Mouse (Mus musculus): Measurements from ENCODE around the gene Grn. TPM values are rescaled to one million over a fixed set of nuclear protein-coding genes. Genes with fewer than 3 reads are reported as not detected.

The Grn gene
- total RNA-seq, 2 experiments from 2014 or later: 189 to 192 TPM

GRCm38 (mm10) chr11:102418887-102419286 is 11.2 kb upstream of the Grn start:
- no peak for DNase-seq
- intact Hi-C loops (cut with DNase I): no loop called here

DNA sequence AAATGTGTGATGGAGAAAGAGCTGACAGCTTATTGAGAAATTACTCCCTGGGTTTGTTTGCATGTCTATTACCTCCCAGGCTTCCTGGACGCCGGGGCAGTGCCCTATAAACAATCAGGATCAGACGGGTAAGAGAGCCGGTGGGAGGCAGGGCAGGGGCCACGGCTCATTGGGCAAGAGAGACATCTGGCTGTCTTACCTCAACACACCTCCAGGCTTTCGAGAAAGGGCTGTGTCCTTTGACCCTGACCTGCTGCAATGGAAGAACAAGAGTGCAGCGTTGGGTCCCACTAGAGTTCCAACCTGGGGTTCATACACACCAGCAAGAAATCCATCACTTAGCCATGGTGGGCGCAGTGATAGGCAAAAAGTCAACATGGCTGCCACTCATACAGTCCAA is 8.6 kb upstream of the Grn start:
- DNase-seq: no peak
- intact Hi-C loops (cut with DNase I): no loop called here

DNA sequence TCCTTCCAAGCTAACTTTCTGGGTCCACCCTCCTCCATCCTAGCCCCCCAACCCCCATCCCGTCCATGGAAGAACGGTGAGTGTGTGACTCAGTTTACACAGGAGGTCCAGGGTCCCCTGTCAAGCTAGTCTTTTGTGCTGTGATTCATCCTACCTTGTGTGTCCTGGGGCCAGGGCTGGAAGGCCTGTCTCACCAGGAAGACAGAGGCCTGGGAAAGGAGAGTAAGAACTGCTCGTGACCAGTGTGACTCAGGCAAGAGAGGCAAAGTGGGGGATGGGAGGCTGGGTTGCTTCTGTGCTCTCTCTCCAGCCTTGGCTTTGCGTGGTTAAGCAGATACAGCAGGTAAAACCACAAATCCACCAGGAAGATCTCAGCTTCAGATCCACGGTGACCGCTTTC is 5.4 kb upstream of the Grn start:
- intact Hi-C loops (cut with DNase I): no loop called here
- DNase-seq: no peak

DNA sequence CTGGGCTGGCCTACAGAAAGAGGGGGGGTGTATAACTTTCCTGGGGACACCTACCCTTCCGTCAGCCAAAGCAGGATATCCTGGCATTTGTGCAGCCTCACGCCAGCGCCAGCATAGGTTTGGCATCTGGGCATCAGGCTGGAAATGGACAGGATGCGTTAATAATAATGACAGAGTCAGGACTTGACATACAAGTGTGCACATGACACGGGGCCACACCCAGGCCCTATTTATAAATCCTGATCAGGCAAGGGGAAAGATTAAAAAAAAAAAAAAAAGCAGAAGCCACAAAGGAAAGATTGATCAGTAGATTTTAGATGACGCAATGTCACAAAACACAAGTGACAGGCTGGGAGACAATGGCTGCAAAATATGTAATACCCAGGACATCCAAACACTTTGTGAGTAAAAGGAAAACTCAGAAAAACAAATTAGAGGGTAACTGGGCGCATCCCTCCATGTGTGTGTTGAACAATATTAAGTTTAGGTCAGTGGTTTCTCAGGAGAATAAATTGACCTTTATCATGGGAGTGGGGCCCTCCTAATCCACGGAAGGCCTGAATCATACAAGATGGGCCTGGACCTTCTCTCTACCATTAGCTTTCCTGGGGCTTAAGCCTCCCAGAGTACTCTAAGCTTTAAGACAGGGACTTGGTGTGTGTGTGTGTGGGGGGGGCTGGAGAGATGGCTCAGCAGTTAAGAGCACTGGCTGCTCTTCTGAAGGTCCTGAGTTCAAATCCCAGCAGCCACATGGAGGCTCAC is 4.4 kb upstream of the Grn start:
- no peak for DNase-seq
- intact Hi-C loops (cut with DNase I): no loop called here

DNA sequence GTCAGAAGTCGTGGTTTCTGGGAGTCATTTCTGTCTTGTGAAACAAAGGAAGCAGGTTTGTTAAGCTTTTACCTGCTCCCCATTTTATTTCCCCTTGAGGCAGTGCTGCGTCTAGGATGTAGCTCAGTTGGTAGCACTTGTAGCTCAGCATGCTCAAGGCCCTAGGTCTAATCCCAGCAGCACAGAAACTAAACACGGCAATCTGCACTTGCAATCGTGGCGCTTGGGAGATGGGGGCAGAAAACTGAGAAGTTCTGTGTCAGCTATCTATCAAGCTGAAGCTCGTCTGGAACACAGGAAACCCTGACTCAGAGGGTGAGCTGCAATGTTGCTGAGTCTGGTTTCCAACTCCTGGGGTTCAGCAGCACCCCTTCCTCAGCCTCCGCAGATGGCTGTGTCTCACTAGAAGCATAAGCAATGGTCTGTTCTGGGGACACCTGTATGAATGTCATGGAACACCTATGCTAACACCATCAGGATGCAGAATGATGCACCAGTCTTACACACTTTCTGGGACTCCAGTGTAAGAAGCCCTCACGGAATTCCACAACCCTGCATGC is 1.1 kb upstream of the Grn start:
- DNase-seq: no peak
- intact Hi-C loops (cut with DNase I): loop anchor here (2.0 kb wide), 1 partner anchor 14 kb away; no protein-coding TSS in a partner anchor

DNA sequence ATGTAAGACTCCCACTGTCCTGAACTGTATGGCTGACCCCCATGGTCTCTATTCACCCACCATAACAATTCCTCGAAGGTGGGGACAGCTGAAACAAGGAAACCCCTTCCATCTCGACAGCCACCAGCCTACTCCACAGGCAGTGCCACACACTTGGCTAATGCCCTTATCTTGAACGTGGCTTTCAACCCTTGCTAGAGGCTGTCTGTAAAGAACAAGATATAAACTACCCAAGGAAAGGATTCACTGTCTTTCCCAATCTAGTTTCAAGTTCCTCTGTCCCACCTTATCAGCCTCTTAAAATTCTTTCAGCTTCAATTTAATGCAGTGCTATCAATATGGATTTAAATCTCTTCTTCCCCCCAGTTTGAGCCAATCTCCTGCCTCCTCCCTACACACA is 564 bp upstream of the Grn start:
- intact Hi-C loops (cut with DNase I): loop anchor here (2.0 kb wide), 1 partner anchor 15 kb away; no protein-coding TSS in a partner anchor
- DNase-seq: no peak

DNA sequence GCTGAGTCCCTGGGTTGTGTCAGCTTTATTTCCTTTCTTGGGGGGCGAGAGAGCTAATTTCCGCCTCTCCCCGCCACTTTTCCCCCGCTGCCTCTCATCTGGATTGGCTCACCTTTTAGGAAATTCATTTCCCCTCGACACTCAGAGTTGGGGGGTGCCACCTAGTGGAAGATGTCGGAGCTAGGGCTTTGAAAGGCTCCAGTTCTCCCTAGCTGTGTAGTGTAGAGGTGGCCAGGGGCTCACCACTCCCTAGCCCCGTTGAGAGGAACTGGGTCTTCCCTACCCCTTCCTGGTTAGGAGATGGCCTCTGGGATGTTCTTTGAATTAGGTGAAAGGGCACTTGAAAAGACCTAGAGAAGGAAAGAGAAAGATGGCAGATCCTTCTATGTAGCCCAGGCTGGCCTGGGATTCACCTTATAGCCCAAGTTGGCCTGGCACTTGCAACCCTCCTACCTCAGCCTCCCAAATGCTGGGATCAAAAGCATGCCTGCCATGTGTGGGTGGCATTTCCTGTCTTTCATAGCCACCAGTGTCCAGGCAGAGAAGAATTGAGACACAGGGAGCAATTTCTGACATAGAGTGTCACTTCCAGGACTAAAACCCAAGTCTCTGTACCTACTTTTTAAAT is 1.0 kb downstream of the Grn start:
- DNase-seq: peak; percentile 90 to 91
- intact Hi-C loops (cut with DNase I): loop anchor here (2.0 kb wide), 1 partner anchor 122 kb away; no protein-coding TSS in a partner anchor

DNA sequence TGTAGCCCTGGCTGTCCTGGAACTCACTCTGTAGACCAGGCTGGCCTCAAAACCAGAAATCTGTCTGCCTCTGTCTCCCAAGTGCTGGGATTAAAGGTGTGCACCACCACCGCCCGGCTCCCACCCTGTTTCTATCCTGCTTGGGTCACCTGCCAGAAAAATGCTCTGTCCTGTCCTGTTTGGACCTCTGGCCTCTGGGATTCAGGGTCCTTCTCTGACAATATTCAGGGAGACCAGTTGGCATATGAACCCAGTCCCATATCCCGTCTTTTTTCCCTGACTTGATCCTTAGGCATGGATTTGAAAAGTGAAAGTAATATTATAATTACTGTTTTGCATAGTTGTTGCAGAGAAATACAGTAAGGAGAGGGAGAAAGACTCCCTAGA is 1.6 kb downstream of the Grn start:
- no peak for DNase-seq
- intact Hi-C loops (cut with DNase I): loop anchor here (2.0 kb wide), 1 partner anchor 123 kb away; no protein-coding TSS in a partner anchor

DNA sequence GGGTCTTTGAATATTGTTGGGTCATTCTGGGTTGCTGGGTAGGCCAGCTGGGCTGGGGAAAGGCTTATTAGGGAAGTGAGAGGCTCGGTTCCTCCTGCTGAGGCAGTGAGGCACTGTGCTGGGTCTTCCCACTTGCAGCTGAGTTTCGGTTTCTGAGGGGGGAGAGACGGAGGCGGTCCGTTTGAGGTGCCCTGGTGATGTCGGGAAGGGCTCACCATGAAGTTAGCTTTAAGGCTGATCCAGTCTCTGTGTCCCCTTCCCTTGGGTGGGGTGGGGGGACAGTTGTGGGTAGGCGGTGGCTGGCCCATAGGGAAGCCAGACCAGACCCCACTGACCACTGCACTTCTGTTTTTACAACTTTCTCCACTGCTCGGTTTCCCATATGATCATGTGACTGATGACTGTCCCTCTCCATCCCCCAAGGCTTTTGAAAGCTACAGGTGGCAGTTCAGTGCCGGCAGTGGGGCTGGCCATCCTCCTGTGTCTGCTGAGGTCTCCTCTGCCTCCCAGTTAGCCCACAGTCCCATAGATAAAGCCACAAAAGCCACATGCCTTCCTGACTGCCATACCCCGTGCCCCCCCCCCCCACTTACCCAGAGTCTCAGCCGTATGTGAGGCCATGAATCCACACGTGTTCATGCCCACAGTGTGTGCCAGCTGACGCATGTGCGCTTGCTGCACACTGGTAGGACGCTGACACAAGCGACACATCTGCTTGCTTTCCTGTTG is 2.2 kb downstream of the Grn start:
- intact Hi-C loops (cut with DNase I): no loop called here
- DNase-seq: peak in 1 of 2 experiments; percentile 32

DNA sequence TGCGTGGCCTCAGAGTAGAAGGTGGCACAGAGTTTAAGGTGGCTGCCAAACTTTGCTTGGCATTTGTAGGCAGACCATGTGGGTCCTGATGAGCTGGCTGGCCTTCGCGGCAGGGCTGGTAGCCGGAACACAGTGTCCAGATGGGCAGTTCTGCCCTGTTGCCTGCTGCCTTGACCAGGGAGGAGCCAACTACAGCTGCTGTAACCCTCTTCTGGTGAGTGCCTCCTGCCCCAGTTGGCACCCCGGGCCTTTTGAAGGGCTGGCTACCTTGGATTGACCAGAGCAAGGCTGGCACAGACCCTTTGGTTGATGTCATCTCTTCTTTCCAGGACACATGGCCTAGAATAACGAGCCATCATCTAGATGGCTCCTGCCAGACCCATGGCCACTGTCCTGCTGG is 2.8 kb downstream of the Grn start:
- intact Hi-C loops (cut with DNase I): no loop called here

GRCm38 (mm10) chr11:102433866-102434265 is 3.8 kb downstream of the Grn start:
- intact Hi-C loops (cut with DNase I): no loop called here
- DNase-seq: no peak

More for the DNA sequence above, 2.8 kb downstream of the Grn start:
- DNase-seq: peak; percentile 87 to 91

GRCm38 (mm10) chr11:102434406-102434805 is 4.3 kb downstream of the Grn start:
- intact Hi-C loops (cut with DNase I): no loop called here
- peak; percentile 92 to 95 for DNase-seq

DNA sequence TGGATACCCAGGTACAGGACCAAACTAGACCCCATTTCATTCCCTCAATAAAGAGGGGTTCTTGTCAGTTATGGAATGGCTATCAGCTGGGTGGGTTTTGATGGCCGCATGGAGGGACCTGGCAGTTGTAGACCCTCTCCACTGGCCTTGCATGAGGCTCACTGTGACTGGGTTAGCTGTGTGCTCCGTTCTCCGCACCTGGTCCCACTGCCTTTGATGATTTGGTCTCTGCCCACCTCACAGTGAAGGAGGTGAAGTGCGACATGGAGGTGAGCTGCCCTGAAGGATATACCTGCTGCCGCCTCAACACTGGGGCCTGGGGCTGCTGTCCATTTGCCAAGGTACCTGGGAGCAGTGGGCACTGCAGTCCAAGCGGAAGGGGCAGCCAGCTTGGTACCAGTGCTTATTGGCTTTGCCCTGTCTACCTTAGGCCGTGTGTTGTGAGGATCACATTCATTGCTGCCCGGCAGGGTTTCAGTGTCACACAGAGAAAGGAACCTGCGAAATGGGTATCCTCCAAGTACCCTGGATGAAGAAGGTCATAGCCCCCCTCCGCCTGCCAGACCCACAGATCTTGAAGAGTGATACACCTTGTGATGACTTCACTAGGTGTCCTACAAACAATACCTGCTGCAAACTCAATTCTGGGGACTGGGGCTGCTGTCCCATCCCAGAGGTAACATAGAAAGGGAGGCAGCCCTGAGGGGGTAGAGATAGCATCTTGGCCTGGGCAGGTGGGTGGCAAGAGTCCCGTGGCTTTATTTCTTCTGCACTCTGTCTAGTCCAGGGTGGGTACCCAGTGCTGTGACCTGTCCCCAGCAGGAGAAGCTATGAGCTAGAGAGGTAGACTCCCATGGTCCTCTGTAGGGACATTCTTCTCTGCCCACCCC is 4.9 kb downstream of the Grn start:
- no peak for DNase-seq
- intact Hi-C loops (cut with DNase I): no loop called here

DNA sequence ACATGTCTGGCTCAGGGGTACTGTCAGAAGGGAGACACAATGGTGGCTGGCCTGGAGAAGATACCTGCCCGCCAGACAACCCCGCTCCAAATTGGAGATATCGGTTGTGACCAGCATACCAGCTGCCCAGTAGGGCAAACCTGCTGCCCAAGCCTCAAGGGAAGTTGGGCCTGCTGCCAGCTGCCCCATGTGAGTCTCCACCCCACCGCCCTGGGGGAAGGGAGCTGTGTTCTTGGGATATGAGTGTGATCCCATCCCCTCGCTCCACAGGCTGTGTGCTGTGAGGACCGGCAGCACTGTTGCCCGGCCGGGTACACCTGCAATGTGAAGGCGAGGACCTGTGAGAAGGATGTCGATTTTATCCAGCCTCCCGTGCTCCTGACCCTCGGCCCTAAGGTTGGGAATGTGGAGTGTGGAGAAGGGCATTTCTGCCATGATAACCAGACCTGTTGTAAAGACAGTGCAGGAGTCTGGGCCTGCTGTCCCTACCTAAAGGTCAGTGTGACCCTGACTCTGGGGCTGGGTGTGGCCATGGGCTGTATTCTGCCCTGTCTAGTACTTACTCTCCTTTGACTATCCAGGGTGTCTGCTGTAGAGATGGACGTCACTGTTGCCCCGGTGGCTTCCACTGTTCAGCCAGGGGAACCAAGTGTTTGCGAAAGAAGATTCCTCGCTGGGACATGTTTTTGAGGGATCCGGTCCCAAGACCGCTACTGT is 5.8 kb downstream of the Grn start:
- peak; percentile 70 to 79 for DNase-seq
- intact Hi-C loops (cut with DNase I): no loop called here

GRCm38 (mm10) chr11:102436471-102436790 is 6.3 kb downstream of the Grn start:
- intact Hi-C loops (cut with DNase I): no loop called here

GRCm38 (mm10) chr11:102437120-102438061 is 7.3 kb downstream of the Grn start:
- peak; percentile 70 to 78 for DNase-seq
- intact Hi-C loops (cut with DNase I): no loop called here

More at GRCm38 (mm10) chr11:102436471-102436790, 6.3 kb downstream of the Grn start:
- DNase-seq: no peak

- intact Hi-C loops (cut with DNase I): no loop called here
- DNase-seq: peak; percentile 86 to 92
These were observed 8.3 kb downstream of the Grn start for GRCm38 (mm10) chr11:102438212-102439092.
